Mouse (Mus musculus) heart, postnatal 4 days (tissue): ENCODE results near the gene Susd1. TPM values are rescaled to one million over a fixed set of nuclear protein-coding genes. Genes with fewer than 3 reads are reported as not detected.
A peak's percentile ranks its signal among the peaks of the same experiment; 100 is the strongest.

Experiments used
- DNase-seq: peaks from one replicate; pipeline ENCODE4 v3.0.0; 2021
- total RNA-seq, 2 experiments: library from RNA; stranded (reverse); gene quantifications; 2 replicates each; pipeline ENCODE4 v1.2.3; 2021

The Susd1 gene
- 1 to 10 TPM in 1 of 2 experiments, under 1 TPM in 1; 0.71 to 2.4 TPM for total RNA-seq

DNA sequence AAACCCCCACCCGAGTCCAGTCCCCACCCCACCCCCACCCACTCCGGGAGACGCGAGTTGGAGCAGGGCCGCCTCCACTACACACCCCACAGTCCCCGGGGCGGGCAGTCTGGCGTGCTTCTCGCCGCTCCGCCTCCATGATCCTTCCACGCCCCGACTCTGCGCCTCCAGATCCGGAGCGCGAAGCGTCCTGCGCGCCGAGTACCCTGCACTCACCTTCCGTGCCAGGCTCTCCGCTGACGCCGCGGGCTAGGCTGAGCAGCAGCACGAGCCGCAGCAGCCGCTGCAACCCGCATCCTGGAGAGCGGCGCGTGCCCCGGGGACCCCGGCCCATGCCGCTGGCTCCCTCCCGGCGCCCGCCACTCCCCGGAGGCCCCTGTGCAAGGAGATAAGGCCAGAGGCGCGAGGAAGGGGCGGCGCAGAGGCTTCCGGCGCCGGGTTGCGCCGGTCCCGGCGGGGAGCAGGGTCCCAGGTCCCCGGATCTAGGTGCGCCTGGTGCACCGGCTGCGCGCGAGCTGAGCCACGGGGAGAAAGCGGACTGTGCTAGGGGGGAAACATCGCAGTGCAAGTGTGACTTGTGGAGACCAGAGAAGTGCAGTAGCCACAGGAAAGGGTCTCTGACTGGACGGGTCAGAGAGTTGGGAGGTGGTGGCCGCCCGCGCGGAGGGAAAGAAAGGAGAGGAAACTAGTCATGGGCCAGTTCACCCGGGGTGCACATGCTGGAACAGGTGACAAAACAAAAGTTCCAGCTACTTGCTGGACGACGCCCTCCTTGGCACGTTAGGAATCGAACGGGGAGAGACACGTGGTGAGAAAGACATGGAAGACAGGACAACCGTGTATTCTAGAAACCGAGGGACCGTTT is at the start of gene Susd1:
Gene Susd1 (minus strand): TSS at position 644 of the 865 bp plus-strand sequence.
- peak; percentile 64 for DNase-seq

- no peak for DNase-seq
Observed at GRCm38 (mm10) chr4:59471306-59471705, 32.9 kb upstream of the Susd1 start.

- DNase-seq: no peak
Observed at GRCm38 (mm10) chr4:59465449-59465848, 27.0 kb upstream of the Susd1 start.

- DNase-seq: no peak
Observed at GRCm38 (mm10) chr4:59464661-59465060, 26.2 kb upstream of the Susd1 start.

GRCm38 (mm10) chr4:59462494-59462893 is 24.1 kb upstream of the Susd1 start:
- DNase-seq: no peak

DNA sequence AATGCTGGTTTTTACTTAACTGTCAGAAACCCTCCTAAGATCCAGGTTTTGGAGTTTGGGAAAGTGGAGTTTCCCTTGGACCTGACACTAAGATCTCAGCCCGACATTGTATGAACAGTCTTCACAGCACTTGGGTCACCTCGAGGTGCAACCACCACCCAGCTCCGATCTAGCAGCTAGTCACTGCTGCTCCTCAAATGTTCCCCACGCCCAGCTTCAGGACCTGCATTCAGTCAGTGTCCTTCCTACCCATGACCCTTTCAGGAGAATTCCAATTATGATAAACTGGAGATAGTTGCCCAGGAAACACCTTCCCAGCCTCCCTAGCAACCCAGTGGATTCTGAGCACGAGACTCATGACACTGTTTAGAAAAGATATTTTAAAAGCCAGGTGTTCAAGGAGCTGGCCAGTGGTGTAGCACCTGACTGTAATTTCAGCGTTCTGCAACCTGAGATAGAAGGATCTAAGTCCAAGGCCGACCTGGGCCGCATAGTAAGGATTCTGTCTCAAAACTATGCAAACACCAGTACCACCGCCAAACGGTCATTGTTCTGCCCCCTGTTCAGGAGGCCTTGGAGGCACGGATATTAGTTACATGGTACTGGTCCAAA is 22.8 kb upstream of the Susd1 start:
- no peak for DNase-seq

DNA sequence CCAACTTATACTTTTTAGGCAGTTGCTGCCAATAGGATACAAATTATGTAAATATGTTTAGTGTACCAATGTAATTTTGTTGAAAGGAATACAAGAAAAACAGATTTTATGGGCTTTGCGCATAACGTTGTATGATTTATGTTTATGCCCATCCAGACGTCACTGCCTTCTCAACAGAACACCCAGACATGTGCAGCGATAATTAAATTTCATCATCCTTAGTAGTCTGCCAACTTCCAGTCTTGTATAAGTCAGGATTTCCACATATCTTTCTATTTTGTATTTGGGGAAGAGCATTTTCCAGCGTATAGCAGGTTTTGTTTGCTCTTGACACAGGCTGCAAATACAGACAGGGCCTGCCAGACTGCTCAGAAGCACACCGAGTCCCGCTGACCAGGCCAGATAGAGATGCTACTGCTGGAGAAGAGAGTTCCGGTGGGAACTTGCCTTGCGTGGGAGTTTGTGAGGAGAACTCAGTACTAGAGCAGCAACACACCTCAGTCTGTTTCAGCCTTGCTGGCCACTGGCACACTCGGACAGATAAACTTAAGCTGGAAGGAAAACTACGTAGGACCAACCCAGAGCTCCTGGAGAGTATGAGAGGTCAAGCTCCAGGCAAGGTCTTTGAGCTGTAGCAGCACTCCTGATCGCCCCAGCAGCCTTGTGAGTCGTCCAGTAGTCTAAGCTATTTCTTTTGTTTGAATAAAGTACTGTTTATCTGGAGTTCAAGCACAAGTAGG is 21.0 kb upstream of the Susd1 start:
- DNase-seq: no peak

GRCm38 (mm10) chr4:59457941-59458340 is 19.5 kb upstream of the Susd1 start:
- DNase-seq: peak; percentile 53

- DNase-seq: no peak
Observed at GRCm38 (mm10) chr4:59457091-59457490, 18.7 kb upstream of the Susd1 start.

- no peak for DNase-seq
Observed at GRCm38 (mm10) chr4:59455465-59455864, 17.0 kb upstream of the Susd1 start.

- no peak for DNase-seq
Observed at GRCm38 (mm10) chr4:59454046-59454445, 15.6 kb upstream of the Susd1 start.

- no peak for DNase-seq
Observed at GRCm38 (mm10) chr4:59452503-59452933, 14.1 kb upstream of the Susd1 start.

GRCm38 (mm10) chr4:59450906-59451305 is 12.5 kb upstream of the Susd1 start:
- no peak for DNase-seq

- no peak for DNase-seq
Observed at GRCm38 (mm10) chr4:59450234-59450854, 11.9 kb upstream of the Susd1 start.

GRCm38 (mm10) chr4:59447296-59447695 is 8.9 kb upstream of the Susd1 start:
- DNase-seq: no peak

DNA sequence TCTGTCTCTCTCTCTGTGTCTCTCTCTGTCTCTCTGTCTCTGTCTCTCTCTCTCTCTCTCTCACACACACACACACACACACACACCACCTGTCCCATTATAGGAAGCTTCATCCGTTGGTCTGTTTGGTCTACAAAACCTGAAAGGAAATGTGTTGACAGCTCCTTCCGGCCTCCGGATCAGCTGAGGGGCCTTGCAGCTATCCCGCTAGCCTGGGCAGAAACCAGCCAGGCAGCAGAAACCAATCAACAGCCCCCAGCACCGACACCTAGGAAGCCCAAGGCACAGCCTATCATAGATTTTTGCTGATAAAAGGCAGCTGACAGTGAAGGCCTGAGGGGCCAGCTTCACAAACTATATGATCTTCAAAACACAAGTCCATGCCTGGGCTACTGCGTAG is 7.1 kb upstream of the Susd1 start:
- no peak for DNase-seq

GRCm38 (mm10) chr4:59444994-59445393 is 6.6 kb upstream of the Susd1 start:
- no peak for DNase-seq

- no peak for DNase-seq
Observed at GRCm38 (mm10) chr4:59444085-59444484, 5.7 kb upstream of the Susd1 start.

- DNase-seq: no peak
Observed at GRCm38 (mm10) chr4:59441265-59441664, 2.8 kb upstream of the Susd1 start.

DNA sequence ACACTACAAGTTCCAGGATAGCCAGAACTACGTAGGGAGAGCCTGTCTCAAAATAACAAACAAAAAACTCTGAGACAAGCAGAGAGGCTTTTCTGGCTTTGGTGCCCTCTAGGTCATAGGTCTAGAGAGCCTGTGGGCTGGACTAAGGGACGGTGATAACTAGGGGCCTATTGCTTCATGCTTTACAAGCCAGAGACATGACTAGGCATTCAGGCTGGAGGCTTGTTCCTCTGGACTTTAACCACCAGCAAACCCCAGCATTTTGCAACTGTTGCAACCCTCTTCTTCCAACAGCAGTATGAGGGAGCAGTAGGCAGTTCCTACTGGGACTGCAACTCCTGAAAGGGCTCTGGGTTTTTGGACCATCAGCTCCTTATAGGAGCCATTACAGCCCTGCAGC is 1.5 kb upstream of the Susd1 start:
- no peak for DNase-seq

DNA sequence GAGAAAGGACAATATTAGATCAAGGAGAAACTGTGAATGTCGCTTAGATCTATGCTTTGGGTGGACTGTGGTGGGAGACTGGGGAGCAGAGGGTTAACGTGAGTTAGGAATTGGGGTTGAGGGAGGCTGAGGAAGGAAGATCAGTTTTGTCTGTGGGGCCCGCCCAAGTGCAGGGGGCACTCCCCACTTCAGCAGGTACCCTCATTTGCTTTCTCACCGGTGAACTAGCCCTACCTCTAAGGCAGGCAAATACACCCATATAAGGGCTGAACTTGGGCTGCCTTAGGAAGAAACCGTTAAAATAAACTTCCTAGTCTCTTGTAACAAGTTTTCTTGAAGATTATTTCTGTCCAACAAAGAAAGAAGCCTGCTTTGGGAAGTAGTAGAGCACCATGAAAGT is 608 bp upstream of the Susd1 start:
- DNase-seq: no peak

DNA sequence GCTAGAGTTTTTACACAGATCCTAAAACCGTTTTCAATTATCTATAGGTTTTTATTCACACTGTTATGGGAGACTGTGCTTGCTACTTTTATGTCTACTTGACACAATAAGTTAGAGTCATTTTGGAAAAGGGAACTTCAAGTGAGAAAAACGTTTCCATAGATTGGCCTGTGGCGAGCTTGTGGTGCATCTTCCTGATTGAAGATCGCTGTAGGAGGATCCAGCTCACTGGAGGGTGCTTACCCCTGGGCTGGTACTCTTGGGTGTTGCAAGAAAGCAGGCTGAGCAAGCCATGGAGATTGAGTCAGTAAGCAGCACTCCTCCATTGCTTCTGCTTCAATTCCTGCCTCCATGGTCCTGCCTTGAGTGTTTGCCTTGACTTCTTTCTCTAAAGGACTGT is 2.5 kb downstream of the Susd1 start:
- DNase-seq: no peak

DNA sequence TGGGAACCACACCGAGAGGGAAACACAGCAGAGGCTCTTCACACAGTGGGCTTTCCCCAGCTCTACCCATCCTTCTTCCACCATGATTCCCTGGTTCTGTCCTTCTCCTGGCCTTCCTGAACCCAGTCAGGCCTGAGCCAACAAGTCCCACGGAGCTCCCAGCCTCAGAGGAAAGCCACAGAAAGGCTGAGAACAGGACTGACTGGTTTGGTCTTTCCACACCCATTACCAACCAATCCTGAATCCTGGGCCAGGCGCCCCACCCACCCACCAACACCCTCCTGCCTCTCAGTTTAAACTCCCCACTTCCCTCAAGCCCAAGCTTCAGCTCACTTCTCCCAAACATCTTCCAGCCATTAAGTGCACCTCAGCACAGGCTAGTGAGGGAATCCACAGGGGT is 4.4 kb downstream of the Susd1 start:
- DNase-seq: no peak
